Mouse (Mus musculus) limb, embryonic 14.5 days (tissue): ENCODE measurements at regions not wholly inside any gene's neighbourhood (a gene's known extent, or its start where the extent isn't known, plus 50 kb on each side); places are given as distances from the start of the nearest gene placed in this dataset.

Experiments used
- ATAC-seq: fragments of 200-750 bp; cut with Nextera tagmentation; 2 replicates; pipeline ENCODE4 v1.8.0; 2017; ENCODE audit warnings: low read depth, moderate number of reproducible peaks, moderate TSS enrichment; ENCODE audit not compliant: low FRiP score
- DNase-seq: peaks from one replicate; pipeline ENCODE4 v3.0.0-alpha.2; 2015; ENCODE audit warnings: low spot score
- H3K27ac ChIP-seq: fragments of 300-500 bp; sonication (generic); replicated peaks from 2 replicates; pipeline ENCODE4 v1.5.1; 2014; ENCODE audit warnings: low read depth, mild to moderate bottlenecking, low read length, moderate library complexity, mixed read lengths
- H3K27me3 ChIP-seq: fragments of 300-500 bp; sonication (generic); 2 replicates; pipeline ENCODE4 v1.6.1; 2014; ENCODE audit warnings: low read length, mixed read lengths; ENCODE audit not compliant: control insufficient read depth, insufficient read depth
- H3K36me3 ChIP-seq: fragments of 300-500 bp; sonication (generic); 2 replicates; pipeline ENCODE4 v1.6.1; 2014; ENCODE audit warnings: mild to moderate bottlenecking, low read length, moderate library complexity, mixed read lengths; ENCODE audit not compliant: control insufficient read depth, insufficient read depth
- H3K4me1 ChIP-seq: fragments of 300-500 bp; sonication (generic); 2 replicates; pipeline ENCODE4 v1.6.1; 2014; ENCODE audit warnings: antibody characterized with exemption, low read length, mixed read lengths; ENCODE audit not compliant: control insufficient read depth, insufficient read depth
- H3K4me2 ChIP-seq: fragments of 300-500 bp; sonication (generic); replicated peaks from 2 replicates; pipeline ENCODE4 v1.6.1; 2014; ENCODE audit warnings: low read depth, mild to moderate bottlenecking, low read length, moderate library complexity; ENCODE audit not compliant: severe bottlenecking
- H3K4me3 ChIP-seq: fragments of 300-500 bp; sonication (generic); replicated peaks from 2 replicates; pipeline ENCODE4 v1.5.1; 2014; ENCODE audit warnings: low read length
- H3K9ac ChIP-seq: fragments of 300-500 bp; sonication (generic); 2 replicates; pipeline ENCODE4 v1.6.1; 2014; ENCODE audit warnings: mild to moderate bottlenecking, low read depth, low read length, moderate library complexity; ENCODE audit not compliant: severe bottlenecking
- H3K9me3 ChIP-seq: fragments of 300-500 bp; sonication (generic); 2 replicates; pipeline ENCODE4 v1.6.1; 2016; ENCODE audit warnings: low read length; ENCODE audit not compliant: control insufficient read depth
- POLR2A ChIP-seq: fragments of 200-500 bp; IDR thresholded peaks from 2 replicates; pipeline ENCODE4 v1.8.0; 2012; ENCODE audit warnings: inconsistent platforms, mild to moderate bottlenecking, moderate library complexity, borderline replicate concordance; ENCODE audit not compliant: insufficient read depth, insufficient read length; ENCODE audit errors: extremely low read depth
- WGBS: fragments of 180-500 bp; shearing (Covaris S2); extraction: QIAGEN DNeasy Blood & Tissue Kit; methylation state at CpG from one replicate; pipeline ENCODE4 v1.1.7; 2014; 5-methylcytosine and 5-hydroxymethylcytosine counted together

DNA sequence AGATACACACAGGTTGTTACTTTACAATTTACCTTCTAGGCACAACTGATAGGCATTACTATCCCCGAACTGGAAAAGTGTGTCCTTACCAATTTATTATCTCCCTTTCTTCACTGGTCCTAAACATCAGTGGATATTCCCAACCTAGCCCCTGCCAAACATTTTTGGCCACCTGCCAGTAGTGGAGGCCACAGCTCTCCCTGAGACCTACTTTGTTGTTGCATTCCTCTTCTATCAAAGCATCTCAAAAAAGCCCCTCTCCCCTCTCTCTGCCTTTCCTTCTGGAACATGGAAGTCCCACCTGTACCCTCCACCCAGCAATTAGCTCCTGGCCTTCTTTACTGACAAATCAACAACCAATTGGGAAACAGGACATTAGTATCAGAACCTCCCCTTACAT, 282.2 kb downstream of the Rnf152 start:
- H3K9me3 ChIP-seq = no peaks in the 10 kb centered on the region
- H3K27me3 ChIP-seq = no peaks in the 10 kb centered on the region
- H3K4me3 ChIP-seq = no peak overlapping the region
- TF ChIP-seq POLR2A = no peak
- no peak for DNase-seq
- H3K4me2 ChIP-seq = no peak overlapping the region
- H3K27ac ChIP-seq = no peak overlapping the region
- H3K4me1 ChIP-seq = no peaks in the 10 kb centered on the region
- no peak for ATAC-seq
- no peak overlapping the region for H3K9ac ChIP-seq
- H3K36me3 ChIP-seq = no peaks in the 10 kb centered on the region
- 64% methylated on average over 1 of the region's 1 CpGs for WGBS

GRCm38 (mm10) chr1:105070661-105071455, 285.7 kb downstream of the Rnf152 start:
- Histone ChIP-seq H3K9ac (no peak overlapping the region), H3K4me3 (no peak overlapping the region), H3K36me3 (no peaks in the 10 kb centered on the region), H3K27me3 (no peaks in the 10 kb centered on the region), H3K27ac (no peak overlapping the region), H3K4me2 (no peak overlapping the region), H3K9me3 (no peaks in the 10 kb centered on the region), H3K4me1 (no peaks in the 10 kb centered on the region)
- 55% methylated on average over 3 of the region's 3 CpGs for WGBS
- TF ChIP-seq POLR2A = no peak
- ATAC-seq (no peak), DNase-seq (no peak)

DNA sequence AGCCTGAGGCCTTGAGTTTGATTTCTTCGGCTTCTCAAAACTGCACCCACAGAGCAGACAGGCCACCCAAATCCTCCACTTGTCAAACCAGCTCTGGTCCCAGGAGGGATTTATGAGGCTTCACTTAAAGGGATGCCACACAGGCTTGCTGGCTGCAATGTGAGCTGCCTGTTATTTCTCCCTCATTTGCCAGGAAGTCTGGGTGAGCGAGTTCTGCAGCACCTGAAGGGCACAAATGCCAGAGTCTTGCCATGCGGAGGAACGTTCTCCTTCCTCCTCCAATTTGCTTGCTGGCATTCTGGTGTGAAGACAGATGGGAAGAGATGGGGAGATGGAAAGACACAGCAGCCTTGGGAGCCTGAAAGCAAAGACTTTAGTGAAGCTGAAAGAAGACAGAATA, 288.6 kb downstream of the Rnf152 start:
- Histone ChIP-seq H3K27ac (no peak overlapping the region), H3K36me3 (no peaks in the 10 kb centered on the region), H3K9me3 (no peaks in the 10 kb centered on the region), H3K4me1 (no peaks in the 10 kb centered on the region), H3K4me3 (no peak overlapping the region), H3K9ac (no peak overlapping the region), H3K4me2 (no peak overlapping the region), H3K27me3 (no peaks in the 10 kb centered on the region)
- ATAC-seq (no peak), DNase-seq (no peak)
- 40% methylated on average over 4 of the region's 4 CpGs for WGBS
- no peak for TF ChIP-seq POLR2A

DNA sequence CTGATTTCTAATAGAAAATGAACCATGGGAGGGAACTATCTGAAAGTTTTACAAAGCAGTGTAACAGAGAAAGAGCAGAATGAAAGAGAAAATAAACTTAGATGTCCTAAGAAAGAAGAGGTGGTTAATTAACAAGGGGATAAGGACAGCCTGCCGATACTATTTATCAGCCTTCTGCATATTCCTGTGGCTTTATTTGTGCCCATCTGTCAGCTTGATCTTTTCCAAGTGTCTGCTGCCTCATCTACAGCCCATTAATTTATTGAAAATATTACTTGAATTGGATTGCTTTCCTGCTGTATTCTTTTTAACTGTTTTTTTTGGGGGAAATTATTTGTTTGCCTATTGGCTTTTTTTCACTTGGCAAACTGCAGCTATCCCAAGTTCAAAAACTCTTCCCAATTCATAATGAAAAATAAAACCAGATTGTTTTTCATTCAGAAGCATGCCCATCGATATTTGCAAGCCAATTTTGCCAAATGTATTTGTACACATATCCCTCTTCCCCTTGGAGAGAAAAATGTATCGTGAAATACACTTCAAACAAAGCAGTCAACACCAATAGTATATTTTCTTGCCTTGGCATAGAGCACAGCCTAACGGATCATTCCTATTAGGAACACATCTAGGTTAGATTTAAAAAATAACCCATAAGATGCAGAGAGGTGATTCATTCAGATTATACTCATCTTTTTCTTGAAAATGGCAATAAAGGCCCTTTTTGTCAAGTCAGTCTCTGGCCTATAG, 289.3 kb downstream of the Rnf152 start:
- no peak overlapping the region for H3K4me2 ChIP-seq
- no peaks in the 10 kb centered on the region for H3K4me1 ChIP-seq
- TF ChIP-seq POLR2A = no peak
- H3K27me3 ChIP-seq = no peaks in the 10 kb centered on the region
- no peak overlapping the region for H3K9ac ChIP-seq
- WGBS = 75% methylated on average over 4 of the region's 4 CpGs
- ATAC-seq = no peak
- H3K27ac ChIP-seq = no peak overlapping the region
- no peak for DNase-seq
- H3K4me3 ChIP-seq = no peak overlapping the region
- H3K9me3 ChIP-seq = no peaks in the 10 kb centered on the region
- no peaks in the 10 kb centered on the region for H3K36me3 ChIP-seq

GRCm38 (mm10) chr1:105050584-105051363, 282.4 kb downstream of the Cdh20 start:
- Histone ChIP-seq H3K9ac (no peak overlapping the region), H3K4me2 (no peak overlapping the region), H3K4me1 (no peaks in the 10 kb centered on the region), H3K4me3 (no peak overlapping the region), H3K9me3 (no peaks in the 10 kb centered on the region), H3K36me3 (no peaks in the 10 kb centered on the region), H3K27me3 (no peaks in the 10 kb centered on the region), H3K27ac (no peak overlapping the region)
- ATAC-seq = no peak
- no peak for TF ChIP-seq POLR2A
- 61% methylated on average over 10 of the region's 10 CpGs for WGBS
- DNase-seq = no peak
